Mouse (Mus musculus): ENCODE results near the gene Ccdc144b. TPM values are rescaled to one million over a fixed set of nuclear protein-coding genes. Genes with fewer than 3 reads are reported as not detected.

The Ccdc144b gene
- not detected in 2 replicates for total RNA-seq (2014; rRNA removed)
- polyA plus RNA-seq (2015; fragmentation: Nextera tagmentation; extraction: Ambion mirVana), result not detected in 2 replicates

DNA sequence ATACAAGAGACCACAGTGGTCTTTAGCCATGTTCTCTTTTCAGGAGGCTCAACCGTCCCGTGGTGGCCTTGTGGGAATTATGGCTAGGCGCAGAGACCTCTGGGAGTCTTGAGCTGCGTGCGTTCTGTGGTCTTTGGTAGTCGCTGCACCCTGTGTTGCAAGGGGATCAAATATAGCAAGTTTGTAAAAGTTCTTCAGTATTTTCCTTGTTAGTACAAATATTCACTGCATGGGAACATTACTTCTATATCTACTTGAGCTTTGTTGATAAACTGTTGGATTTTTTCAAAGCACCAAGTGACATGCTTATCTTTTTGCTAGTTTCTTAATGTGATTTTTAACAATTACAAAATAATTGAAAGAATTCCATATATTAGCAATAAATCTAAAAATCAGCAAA is at the start of gene Ccdc144b:
Ccdc144b (minus strand) TSS at position 101 of the 400 bp plus-strand sequence.
- Histone ChIP-seq H3K27me3 (ENCODE audit: insufficient read depth, low read length) (no peaks in the 10 kb centered on the region), H3K36me3 (ENCODE audit: insufficient read depth, low read length) (no peaks in the 10 kb centered on the region), H3K9ac (replicated peaks; ENCODE audit: low read length) (no peak within 1 kb of the TSS), H3K4me2 (ENCODE audit: low read depth, low read length) (no peak within 1 kb of the TSS), H3K4me3 (ENCODE audit: low read length) (no peak within 1 kb of the TSS), H3K27ac (no peak within 1 kb of the TSS), H3K4me1 (ENCODE audit: insufficient read depth, low read length) (no peaks in the 10 kb centered on the region), H3K9me3 (ENCODE audit: low read length) (no peaks in the 10 kb centered on the region)
- DNase-seq (ENCODE audit: low spot score) (no peak), ATAC-seq (no peak)
- no peak for TF ChIP-seq CTCF (IDR thresholded peaks at IDR 0.05; ENCODE audit: low read depth)
- WGBS, result 91% methylated on average over 6 of the region's 6 CpGs

DNA sequence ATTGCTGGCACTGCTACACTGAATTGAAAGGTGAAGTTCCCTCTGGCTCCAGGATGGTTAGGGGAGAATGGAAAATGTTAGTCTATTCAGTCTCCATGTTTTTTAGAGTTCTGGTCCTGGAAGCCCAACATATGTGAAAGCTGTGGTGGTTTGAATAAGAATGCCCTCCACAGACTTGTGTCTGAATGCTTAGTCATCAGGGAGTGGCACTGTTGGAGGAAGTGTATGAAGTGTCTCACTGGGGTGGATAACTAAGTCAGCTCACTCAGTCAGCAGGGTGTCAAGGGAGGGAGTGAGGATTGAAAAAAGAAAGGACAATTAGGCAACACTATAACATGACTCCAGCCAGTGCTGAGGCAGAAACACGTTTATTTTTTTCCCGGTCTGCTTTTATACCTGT is 42.0 kb upstream of the Ccdc144b start:
- ATAC-seq (no peak), DNase-seq (ENCODE audit: low spot score) (no peak)
- no peaks in the 10 kb centered on the region for H3K4me1 ChIP-seq (ENCODE audit: insufficient read depth, low read length)
- H3K4me3 ChIP-seq (ENCODE audit: low read length), result no peak overlapping the region
- peaks cover 9% of the 10 kb centered on the region; the same call in 1 of the 2 replicates for H3K36me3 ChIP-seq (ENCODE audit: insufficient read depth, low read length)
- no peak overlapping the region for H3K4me2 ChIP-seq (ENCODE audit: low read depth, low read length)
- no peaks in the 10 kb centered on the region for H3K27me3 ChIP-seq (ENCODE audit: insufficient read depth, low read length)
- H3K9me3 ChIP-seq (ENCODE audit: low read length), result no peaks in the 10 kb centered on the region
- TF ChIP-seq CTCF (IDR thresholded peaks at IDR 0.05; ENCODE audit: low read depth), result no peak
- no peak overlapping the region for H3K9ac ChIP-seq (replicated peaks; ENCODE audit: low read length)
- 83% methylated on average over 2 of the region's 2 CpGs for WGBS
- H3K27ac ChIP-seq, result no peak overlapping the region

GRCm38 (mm10) chr3:36087591-36087990 is 34.2 kb upstream of the Ccdc144b start:
- H3K9ac ChIP-seq (replicated peaks; ENCODE audit: low read length), result no peak overlapping the region
- H3K9me3 ChIP-seq (ENCODE audit: low read length), result no peaks in the 10 kb centered on the region
- TF ChIP-seq CTCF (IDR thresholded peaks at IDR 0.05; ENCODE audit: low read depth), result no peak
- H3K4me1 ChIP-seq (ENCODE audit: insufficient read depth, low read length), result no peaks in the 10 kb centered on the region
- WGBS, result 93% methylated on average over 9 of the region's 9 CpGs
- no peaks in the 10 kb centered on the region for H3K27me3 ChIP-seq (ENCODE audit: insufficient read depth, low read length)
- peaks cover 76% of the 10 kb centered on the region for H3K36me3 ChIP-seq (ENCODE audit: insufficient read depth, low read length)
- H3K4me3 ChIP-seq (ENCODE audit: low read length), result no peak overlapping the region
- no peak overlapping the region for H3K4me2 ChIP-seq (ENCODE audit: low read depth, low read length)
- ATAC-seq, result no peak
- no peak overlapping the region for H3K27ac ChIP-seq
- no peak for DNase-seq (ENCODE audit: low spot score)

GRCm38 (mm10) chr3:36085394-36085793 is 32.0 kb upstream of the Ccdc144b start:
- H3K4me2 ChIP-seq (ENCODE audit: low read depth, low read length), result no peak overlapping the region
- no peak overlapping the region for H3K27ac ChIP-seq
- no peaks in the 10 kb centered on the region for H3K9me3 ChIP-seq (ENCODE audit: low read length)
- ATAC-seq (no peak), DNase-seq (ENCODE audit: low spot score) (no peak)
- no peak overlapping the region for H3K9ac ChIP-seq (replicated peaks; ENCODE audit: low read length)
- no peaks in the 10 kb centered on the region for H3K4me1 ChIP-seq (ENCODE audit: insufficient read depth, low read length)
- H3K36me3 ChIP-seq (ENCODE audit: insufficient read depth, low read length), result peaks cover 89% of the 10 kb centered on the region
- no peaks in the 10 kb centered on the region for H3K27me3 ChIP-seq (ENCODE audit: insufficient read depth, low read length)
- TF ChIP-seq CTCF (IDR thresholded peaks at IDR 0.05; ENCODE audit: low read depth), result no peak
- WGBS, result 96% methylated on average over 5 of the region's 5 CpGs
- H3K4me3 ChIP-seq (ENCODE audit: low read length), result no peak overlapping the region

DNA sequence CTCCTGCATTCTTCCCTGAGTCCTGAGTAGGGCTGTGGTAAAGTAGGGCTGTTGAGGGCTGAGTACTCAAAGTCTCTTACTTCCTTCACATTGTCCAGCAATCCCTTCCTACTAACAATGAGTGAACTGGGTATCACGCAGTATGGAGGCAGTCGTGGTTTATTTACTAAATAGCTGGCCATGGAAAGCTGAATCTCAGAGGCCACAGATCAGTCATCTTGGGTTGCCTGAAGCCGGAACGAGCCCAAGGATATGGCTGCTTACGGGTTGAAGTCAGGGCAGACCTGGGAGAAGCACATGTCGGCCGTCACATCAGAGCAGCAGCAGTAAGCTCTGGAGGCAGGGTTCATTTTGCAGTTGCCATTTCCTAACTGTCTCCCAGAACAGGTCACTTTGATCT is 30.0 kb upstream of the Ccdc144b start:
- H3K4me3 ChIP-seq (ENCODE audit: low read length), result no peak overlapping the region
- ATAC-seq (no peak), DNase-seq (ENCODE audit: low spot score) (no peak)
- no peak for TF ChIP-seq CTCF (IDR thresholded peaks at IDR 0.05; ENCODE audit: low read depth)
- H3K9ac ChIP-seq (replicated peaks; ENCODE audit: low read length), result no peak overlapping the region
- WGBS, result 92% methylated on average over 7 of the region's 7 CpGs
- H3K9me3 ChIP-seq (ENCODE audit: low read length), result no peaks in the 10 kb centered on the region
- H3K27ac ChIP-seq, result no peak overlapping the region
- no peak overlapping the region for H3K4me2 ChIP-seq (ENCODE audit: low read depth, low read length)
- H3K36me3 ChIP-seq (ENCODE audit: insufficient read depth, low read length), result peaks cover 85% of the 10 kb centered on the region
- H3K4me1 ChIP-seq (ENCODE audit: insufficient read depth, low read length), result no peaks in the 10 kb centered on the region
- no peaks in the 10 kb centered on the region for H3K27me3 ChIP-seq (ENCODE audit: insufficient read depth, low read length)

GRCm38 (mm10) chr3:36082843-36083242 is 29.5 kb upstream of the Ccdc144b start:
- no peak overlapping the region for H3K4me2 ChIP-seq (ENCODE audit: low read depth, low read length)
- H3K27ac ChIP-seq, result no peak overlapping the region
- no peaks in the 10 kb centered on the region for H3K4me1 ChIP-seq (ENCODE audit: insufficient read depth, low read length)
- H3K9me3 ChIP-seq (ENCODE audit: low read length), result no peaks in the 10 kb centered on the region
- WGBS, result 98% methylated on average over 4 of the region's 4 CpGs
- H3K27me3 ChIP-seq (ENCODE audit: insufficient read depth, low read length), result no peaks in the 10 kb centered on the region
- ATAC-seq, result no peak
- peaks cover 85% of the 10 kb centered on the region for H3K36me3 ChIP-seq (ENCODE audit: insufficient read depth, low read length)
- no peak overlapping the region for H3K9ac ChIP-seq (replicated peaks; ENCODE audit: low read length)
- no peak for DNase-seq (ENCODE audit: low spot score)
- no peak overlapping the region for H3K4me3 ChIP-seq (ENCODE audit: low read length)
- TF ChIP-seq CTCF (IDR thresholded peaks at IDR 0.05; ENCODE audit: low read depth), result no peak

DNA sequence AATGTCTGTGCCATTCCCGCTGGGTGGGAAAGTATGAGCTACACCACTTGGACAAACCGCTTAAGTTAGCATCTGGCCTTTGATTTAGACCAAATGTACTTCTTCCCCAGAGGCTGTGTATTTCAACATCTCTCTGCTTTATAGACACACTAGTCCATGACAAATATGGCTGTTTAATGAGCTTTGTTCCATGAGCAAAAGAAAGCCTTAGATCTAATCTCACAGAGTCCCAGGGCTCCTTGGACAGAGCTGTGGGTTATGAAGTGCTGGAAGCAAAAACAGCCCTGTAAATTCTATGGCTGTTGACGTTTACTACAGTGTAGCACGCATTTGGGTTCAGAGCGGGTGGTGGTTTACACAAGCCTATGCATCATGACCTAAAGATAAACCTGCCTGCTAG is 27.4 kb upstream of the Ccdc144b start:
- H3K4me1 ChIP-seq (ENCODE audit: insufficient read depth, low read length), result no peaks in the 10 kb centered on the region
- no peak overlapping the region for H3K9ac ChIP-seq (replicated peaks; ENCODE audit: low read length)
- no peak overlapping the region for H3K4me3 ChIP-seq (ENCODE audit: low read length)
- ATAC-seq (no peak), DNase-seq (ENCODE audit: low spot score) (no peak)
- no peaks in the 10 kb centered on the region for H3K27me3 ChIP-seq (ENCODE audit: insufficient read depth, low read length)
- no peak overlapping the region for H3K27ac ChIP-seq
- H3K9me3 ChIP-seq (ENCODE audit: low read length), result no peaks in the 10 kb centered on the region
- H3K36me3 ChIP-seq (ENCODE audit: insufficient read depth, low read length), result peaks cover 90% of the 10 kb centered on the region
- H3K4me2 ChIP-seq (ENCODE audit: low read depth, low read length), result no peak overlapping the region
- 94% methylated on average over 5 of the region's 5 CpGs for WGBS
- TF ChIP-seq CTCF (IDR thresholded peaks at IDR 0.05; ENCODE audit: low read depth), result no peak

All from hindbrain, postnatal 0 days (tissue).